In genomic region chr10:99267621-99268020, GRCm38 (mm10) we compare ENCODE assay signal across 11 mouse cellular contexts. TPM values are rescaled to one million over a fixed set of nuclear protein-coding genes. Genes with fewer than 3 reads are reported as not detected.
A peak's percentile ranks its signal among the peaks of the same experiment; 100 is the strongest.
DNase-seq lines count a peak whose midpoint lies in the region; ATAC-seq lines count a peak whose summit lies in the region.
"Had no signal": no experiment of that assay in that cellular context is flagged by ENCODE, and none has a peak within 500 bp of the region (broad histone marks: within the 10 kb centered on the region; RNA-seq: fewer than 3 reads in every experiment).

No protein-coding gene starts in this region.

- H3K4me3 ChIP-seq in heart, embryonic 15.5 days = no peak overlapping the region
- H3K4me3 ChIP-seq in lung, embryonic 15.5 days = no peak overlapping the region
- no peak overlapping the region for H3K4me3 ChIP-seq in forebrain, embryonic 11.5 days (ENCODE audit: low read depth, low read length)
- H3K4me3 ChIP-seq in limb, embryonic 15.5 days = no peak overlapping the region

- peaks cover 43% of the 10 kb centered on the region for H3K4me1 ChIP-seq in heart, embryonic 15.5 days (replicated peaks)
- H3K4me1 ChIP-seq in lung, embryonic 15.5 days = peaks cover 54% of the 10 kb centered on the region
- peaks cover 20% of the 10 kb centered on the region for H3K4me1 ChIP-seq in forebrain, embryonic 11.5 days (replicated peaks; ENCODE audit: control insufficient read depth, insufficient read depth, low read length)
- peaks cover 46% of the 10 kb centered on the region for H3K4me1 ChIP-seq in limb, embryonic 15.5 days

- ATAC-seq in heart, embryonic 15.5 days (replicated peaks; ENCODE audit: insufficient number of reproducible peaks, insufficient read depth, low FRiP score, low read depth) = no peak
- no peak for ATAC-seq in lung, embryonic 15.5 days (ENCODE audit: borderline replicate concordance, extremely low read depth, low FRiP score, low TSS enrichment)
- ATAC-seq in forebrain, embryonic 11.5 days (replicated peaks; ENCODE audit: low FRiP score) = no peak
- ATAC-seq in limb, embryonic 15.5 days (ENCODE audit: insufficient number of reproducible peaks, low FRiP score, low TSS enrichment, low read depth) = no peak
- no peak for ATAC-seq in frontal cortex, adult (ENCODE audit: low TSS enrichment)

- H3K27ac ChIP-seq in heart, embryonic 15.5 days = peak overlapping the region; percentile 63
- H3K27ac ChIP-seq in lung, embryonic 15.5 days = peak overlapping the region; percentile 80
- peak overlapping the region; percentile 88; the same call in 1 of the 2 replicates for H3K27ac ChIP-seq in forebrain, embryonic 11.5 days (ENCODE audit: low read depth, low read length)
- H3K27ac ChIP-seq in limb, embryonic 15.5 days = peak overlapping the region; percentile 62
- H3K27ac ChIP-seq: liver, embryonic 14.5 days had no signal

- peak overlapping the region; percentile 49 for H3K4me2 ChIP-seq in heart, embryonic 15.5 days
- peak overlapping the region; percentile 81 for H3K4me2 ChIP-seq in lung, embryonic 15.5 days
- peak overlapping the region; percentile 33; the same call in 1 of the 2 replicates for H3K4me2 ChIP-seq in forebrain, embryonic 11.5 days (ENCODE audit: low read depth, low read length, severe bottlenecking)
- H3K4me2 ChIP-seq in limb, embryonic 15.5 days = 0 out of 2 replicates have a peak overlapping the region, but pooled peaks have one; percentile 10

- no peak overlapping the region for H3K9ac ChIP-seq in heart, embryonic 15.5 days
- H3K9ac ChIP-seq in lung, embryonic 15.5 days = no peak overlapping the region
- no peak overlapping the region for H3K9ac ChIP-seq in forebrain, embryonic 11.5 days (ENCODE audit: low read length)
- no peak overlapping the region for H3K9ac ChIP-seq in limb, embryonic 15.5 days
- H3K9ac ChIP-seq: liver, embryonic 14.5 days had no signal

- WGBS in heart, embryonic 15.5 days = 71% methylated on average over 1 of the region's 1 CpGs
- WGBS in lung, embryonic 15.5 days = 26% methylated on average over 1 of the region's 1 CpGs
- 61% methylated on average over 1 of the region's 1 CpGs for WGBS in forebrain, embryonic 11.5 days
- WGBS in limb, embryonic 15.5 days = 33% methylated on average over 1 of the region's 1 CpGs

- no peaks in the 10 kb centered on the region for H3K27me3 ChIP-seq in heart, embryonic 15.5 days
- no peaks in the 10 kb centered on the region for H3K27me3 ChIP-seq in lung, embryonic 15.5 days
- H3K27me3 ChIP-seq in forebrain, embryonic 11.5 days (ENCODE audit: control insufficient read depth, insufficient read depth, low read length) = no peaks in the 10 kb centered on the region
- no peaks in the 10 kb centered on the region for H3K27me3 ChIP-seq in limb, embryonic 15.5 days

- DNase-seq in heart, adult 8-10 months (ENCODE audit: low spot score) = no peak
- DNase-seq in lung, postnatal 4 days = no peak
- no peak for DNase-seq in forebrain, embryonic 11.5 days (ENCODE audit: low spot score)
- DNase-seq in spleen, postnatal 4 days (ENCODE audit: low spot score in 2 of 2) = no peak
- DNase-seq: cerebellum, adult 11-12 months; thymus, postnatal 4 days had no signal

- no peaks in the 10 kb centered on the region for H3K9me3 ChIP-seq in heart, embryonic 15.5 days (replicated peaks)
- no peaks in the 10 kb centered on the region for H3K9me3 ChIP-seq in lung, embryonic 15.5 days
- no peaks in the 10 kb centered on the region for H3K9me3 ChIP-seq in forebrain, embryonic 11.5 days (ENCODE audit: control insufficient read depth, low read length)
- H3K9me3 ChIP-seq in limb, embryonic 15.5 days = no peaks in the 10 kb centered on the region

- no peaks in the 10 kb centered on the region; the same call in 1 of the 2 replicates for H3K36me3 ChIP-seq in heart, embryonic 15.5 days
- no peaks in the 10 kb centered on the region; the same call in 1 of the 2 replicates for H3K36me3 ChIP-seq in lung, embryonic 15.5 days
- H3K36me3 ChIP-seq in forebrain, embryonic 11.5 days (ENCODE audit: control insufficient read depth, insufficient read depth, low read length) = no peaks in the 10 kb centered on the region
- H3K36me3 ChIP-seq in limb, embryonic 15.5 days = no peaks in the 10 kb centered on the region

RNA-seq across cellular contexts. Expression of gene Dusp6, which starts 4.6 kb away (rescaled TPM):
- 34.9 and 40.4 TPM in 2 replicates for polyA plus RNA-seq in heart, embryonic 15.5 days (2015; fragmentation: Nextera tagmentation; extraction: Ambion mirVana)
- total RNA-seq in heart, adult 8-10 months (2022) = 10 to 100 TPM; 12.9 to 18.7 (median 15.2) TPM
- polyA plus RNA-seq in lung, embryonic 15.5 days (2015; fragmentation: Nextera tagmentation; extraction: Ambion mirVana) = 72.1 and 73.6 TPM in 2 replicates
- 57.7 and 63.1 TPM in 2 replicates for polyA plus RNA-seq in forebrain, embryonic 11.5 days (2014; fragmentation: Nextera tagmentation; extraction: Ambion mirVana)
- 66.8 and 71.9 TPM in 2 replicates for polyA plus RNA-seq in limb, embryonic 15.5 days (2015; fragmentation: Nextera tagmentation; extraction: Ambion mirVana)

Comparison
In these comparisons a context has a peak if more than half of its experiments do, and no peak if none do; other contexts are left out.
1. H3K4me2 ChIP-seq: peak in every context shown above with its lines; median percentile 81 in lung, embryonic 15.5 days; 49 in heart, embryonic 15.5 days; 33 in forebrain, embryonic 11.5 days; 10 in limb, embryonic 15.5 days.